Mouse (Mus musculus) heart, adult 2 months (tissue): Measurements from ENCODE around the gene Nthl1. TPM values are rescaled to one million over a fixed set of nuclear protein-coding genes. Genes with fewer than 3 reads are reported as not detected.

Experiments
- DNase-seq, 2 experiments: peaks; one replicate each; pipeline ENCODE4 v3.0.0; 2021
- H3K27ac ChIP-seq: fragments of 200-600 bp; 2 replicates; pipeline ENCODE4 v1.8.1; 2022
- H3K27me3 ChIP-seq: fragments of 200-500 bp; 2 replicates; pipeline ENCODE4 v1.6.1; 2012; ENCODE audit warnings: mild to moderate bottlenecking, low read length, inconsistent platforms, mixed read lengths; ENCODE audit not compliant: control insufficient read depth, insufficient read depth
- H3K36me3 ChIP-seq: fragments of 200-500 bp; 2 replicates; pipeline ENCODE4 v1.6.1; 2012; ENCODE audit warnings: low read length, inconsistent platforms; ENCODE audit not compliant: control insufficient read depth, insufficient read depth
- H3K4me1 ChIP-seq: fragments of 200-500 bp; 2 replicates; pipeline ENCODE4 v1.6.1; 2011; ENCODE audit warnings: low read length; ENCODE audit not compliant: control insufficient read depth, insufficient read depth
- H3K4me3 ChIP-seq: fragments of 200-600 bp; 2 replicates; pipeline ENCODE4 v1.8.1; 2022
- H3K79me2 ChIP-seq: fragments of 200-500 bp; replicated peaks from 2 replicates; pipeline ENCODE4 v1.6.1; 2012; ENCODE audit warnings: mild to moderate bottlenecking, inconsistent platforms, low read length, moderate library complexity, mixed read lengths; ENCODE audit not compliant: control insufficient read depth, insufficient read depth
- H3K9ac ChIP-seq: fragments of 200-500 bp; 2 replicates; pipeline ENCODE4 v1.6.1; 2012; ENCODE audit warnings: low read depth, mild to moderate bottlenecking, control low read depth, inconsistent platforms, low read length, mixed read lengths
- CTCF ChIP-seq: fragments of 200-600 bp; IDR thresholded peaks from 2 replicates; pipeline ENCODE4 v1.8.1; 2022; ENCODE audit warnings: antibody characterized with exemption, mild to moderate bottlenecking, moderate library complexity
- EP300 ChIP-seq: fragments of 200-500 bp; IDR thresholded peaks from 2 replicates; pipeline ENCODE4 v1.6.1; 2011; ENCODE audit warnings: low read depth, low read length, control low read depth; ENCODE audit not compliant: insufficient read depth
- POLR2A ChIP-seq: fragments of 200-500 bp; IDR thresholded peaks from 2 replicates; pipeline ENCODE4 v1.6.1; 2011; ENCODE audit warnings: mild to moderate bottlenecking, low read depth, low read length, control low read depth; ENCODE audit not compliant: insufficient read depth
- WGBS: fragments of 180-500 bp; shearing (Covaris S2); methylation state at CpG from one replicate; pipeline ENCODE4 v1.1.7; 2018; 5-methylcytosine and 5-hydroxymethylcytosine counted together
- intact Hi-C: fragments of 180-260 bp; cut with DNase I; formaldehyde crosslinking; loops from one replicate; pipeline ENCODE4 v1.15.1; 2025
- polyA plus RNA-seq: library from polyadenylated mRNA; depleted of rRNA; stranded (reverse); fragments of >200 nt; gene quantifications from 2 replicates; pipeline ENCODE4 v1.2.3, GENCODE M21; 2012
- total RNA-seq, 2 experiments: library from RNA; stranded (reverse); gene quantifications; 2 replicates each; pipeline ENCODE4 v1.2.3; 2021

Nthl1 gene
- total and polyA plus RNA-seq, 3 experiments: 2.9 to 7.0 (median 3.4) TPM

- DNase-seq: peak; percentile 74 to 80
- Histone ChIP-seq H3K4me1 (peaks cover 29% of the 10 kb centered on the region), H3K79me2 (peaks cover 2% of the 10 kb centered on the region; the same call in 1 of the 2 replicates), H3K27me3 (no peaks in the 10 kb centered on the region), H3K36me3 (peaks cover 12% of the 10 kb centered on the region), H3K9ac (no peak overlapping the region), H3K27ac (peak overlapping the region; percentile 44), H3K4me3 (peak overlapping the region; percentile 7; the same call in 1 of the 2 replicates)
- WGBS: 50% methylated on average over 9 of the region's 9 CpGs
- TF ChIP-seq CTCF: no peak
- 0 out of 2 replicates have a peak, but pooled peaks have one; percentile 60 for TF ChIP-seq EP300
- intact Hi-C loops: no loop called here
These were observed 6.4 kb downstream of the Nthl1 start for GRCm38 (mm10) chr17:24638840-24639239.

- Histone ChIP-seq H3K9ac (no peak overlapping the region), H3K27ac (peak overlapping the region; percentile 44), H3K27me3 (no peaks in the 10 kb centered on the region), H3K36me3 (peaks cover 12% of the 10 kb centered on the region), H3K4me3 (no peak overlapping the region; the same call in 1 of the 2 replicates), H3K79me2 (peaks cover 2% of the 10 kb centered on the region; the same call in 1 of the 2 replicates), H3K4me1 (peaks cover 24% of the 10 kb centered on the region)
- no peak for DNase-seq
- TF ChIP-seq CTCF (no peak), EP300 (no peak), POLR2A (no peak)
- intact Hi-C loops: no loop called here
- WGBS: 59% methylated on average over 5 of the region's 5 CpGs
These were observed 7.1 kb downstream of the Nthl1 start for GRCm38 (mm10) chr17:24639571-24639988.

DNA sequence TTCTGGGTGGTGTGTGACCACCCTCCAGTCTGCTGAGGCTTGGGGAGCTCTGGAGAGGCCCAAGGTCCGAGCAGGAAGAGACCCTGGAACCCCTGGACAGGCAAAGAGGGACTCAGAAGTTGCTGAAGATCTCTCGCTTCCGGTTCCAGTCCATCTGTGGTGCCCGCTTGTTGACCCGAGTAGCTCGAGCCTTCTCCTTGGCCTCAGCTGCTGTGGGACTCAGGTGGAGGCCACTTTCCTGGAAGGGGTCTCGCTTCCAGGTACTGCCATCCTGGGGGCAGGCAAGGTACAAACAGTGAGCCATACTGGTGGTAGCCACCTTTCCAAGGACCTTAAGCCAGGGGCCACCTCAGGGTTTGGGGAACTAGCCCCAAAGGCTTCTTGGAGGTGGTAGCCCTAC lies 7.6 kb downstream of the Nthl1 start:
- Histone ChIP-seq H3K4me3 (no peak overlapping the region; the same call in 1 of the 2 replicates), H3K9ac (no peak overlapping the region), H3K79me2 (peaks cover 2% of the 10 kb centered on the region; the same call in 1 of the 2 replicates), H3K4me1 (peaks cover 21% of the 10 kb centered on the region), H3K27me3 (no peaks in the 10 kb centered on the region), H3K27ac (peak overlapping the region; percentile 44), H3K36me3 (peaks cover 12% of the 10 kb centered on the region)
- 81% methylated on average over 7 of the region's 7 CpGs for WGBS
- TF ChIP-seq EP300 (no peak), POLR2A (no peak), CTCF (no peak)
- DNase-seq: no peak
- intact Hi-C loops: loop anchor here (10.0 kb wide), 1 partner anchor 435 kb away; no protein-coding TSS in a partner anchor

- Histone ChIP-seq H3K79me2 (peaks cover 2% of the 10 kb centered on the region; the same call in 1 of the 2 replicates), H3K4me1 (peaks cover 20% of the 10 kb centered on the region), H3K27me3 (no peaks in the 10 kb centered on the region), H3K27ac (peak overlapping the region; percentile 44), H3K36me3 (peaks cover 12% of the 10 kb centered on the region), H3K4me3 (no peak overlapping the region), H3K9ac (no peak overlapping the region)
- no peak for DNase-seq
- intact Hi-C loops: loop anchor here (10.0 kb wide), 1 partner anchor 434 kb away; no protein-coding TSS in a partner anchor
- 92% methylated on average over 15 of the region's 15 CpGs for WGBS
- TF ChIP-seq CTCF (no peak), POLR2A (no peak)
These were observed 8.1 kb downstream of the Nthl1 start for GRCm38 (mm10) chr17:24640581-24640980.

GRCm38 (mm10) chr17:24641944-24642343 lies 9.5 kb downstream of the Nthl1 start:
- WGBS: 70% methylated on average over 14 of the region's 14 CpGs
- Histone ChIP-seq H3K79me2 (peaks cover 2% of the 10 kb centered on the region; the same call in 1 of the 2 replicates), H3K9ac (peak overlapping the region; percentile 81), H3K4me1 (peaks cover 17% of the 10 kb centered on the region), H3K27ac (peak overlapping the region; percentile 99), H3K27me3 (no peaks in the 10 kb centered on the region), H3K4me3 (peak overlapping the region; percentile 68), H3K36me3 (peaks cover 12% of the 10 kb centered on the region)
- intact Hi-C loops: loop anchor here (10.0 kb wide), 1 partner anchor 433 kb away; no protein-coding TSS in a partner anchor
- no peak for DNase-seq
- TF ChIP-seq CTCF (no peak), EP300 (no peak), POLR2A (no peak)

DNA sequence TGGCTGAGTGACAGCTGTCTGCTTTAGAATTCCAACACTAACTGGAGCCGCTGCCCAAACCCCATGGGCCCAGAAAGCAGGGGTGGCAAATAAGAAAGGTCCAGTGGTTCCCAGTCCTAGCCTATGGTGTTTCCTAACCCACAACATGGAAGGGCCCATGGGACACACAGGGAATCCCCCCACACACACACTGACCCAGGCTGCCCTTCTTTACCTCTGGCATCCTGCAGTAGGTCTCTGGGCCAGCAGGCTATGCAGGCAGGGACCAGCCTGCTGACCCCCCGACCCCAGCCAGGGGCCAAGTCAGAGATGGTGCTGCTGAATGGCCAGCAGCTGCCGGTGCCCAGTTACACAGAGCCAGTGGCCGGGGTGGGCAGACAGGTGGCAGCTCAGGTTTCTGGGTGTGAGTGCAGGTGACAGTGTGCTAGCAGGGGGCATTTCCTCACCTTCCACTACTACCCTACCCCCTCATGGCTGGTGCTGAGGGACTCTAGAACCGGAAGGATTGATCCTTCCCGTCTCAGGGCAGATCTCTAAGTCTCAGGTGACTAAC lies 10.4 kb downstream of the Nthl1 start:
- peak overlapping the region; percentile 68 for H3K4me3 ChIP-seq
- no peaks in the 10 kb centered on the region for H3K27me3 ChIP-seq
- intact Hi-C loops: loop anchor here (10.0 kb wide), 1 partner anchor 432 kb away; no protein-coding TSS in a partner anchor
- peaks cover 2% of the 10 kb centered on the region; the same call in 1 of the 2 replicates for H3K79me2 ChIP-seq
- H3K4me1 ChIP-seq: peaks cover 17% of the 10 kb centered on the region
- H3K9ac ChIP-seq: peak overlapping the region; percentile 81
- TF ChIP-seq POLR2A (no peak), CTCF (no peak), EP300 (no peak)
- no peak for DNase-seq
- peak overlapping the region; percentile 99 for H3K27ac ChIP-seq
- 55% methylated on average over 6 of the region's 6 CpGs for WGBS
- H3K36me3 ChIP-seq: peaks cover 12% of the 10 kb centered on the region
